Mouse (Mus musculus) midbrain, embryonic 16.5 days (tissue): Measurements from ENCODE around the gene D630045J12Rik. TPM values are rescaled to one million over a fixed set of nuclear protein-coding genes. Genes with fewer than 3 reads are reported as not detected.

Experiments
- ATAC-seq: fragments of 200-750 bp; cut with Nextera tagmentation; 2 replicates; pipeline ENCODE4 v1.8.0; 2017; ENCODE audit warnings: moderate TSS enrichment
- H3K27ac ChIP-seq: fragments of 300-500 bp; sonication (generic); 2 replicates; pipeline ENCODE4 v1.5.1; 2014; ENCODE audit warnings: mild to moderate bottlenecking, low read length, mixed read lengths
- H3K27me3 ChIP-seq: fragments of 300-500 bp; sonication (generic); 2 replicates; pipeline ENCODE4 v1.6.1; 2014; ENCODE audit warnings: low read depth, low read length, mixed read lengths; ENCODE audit not compliant: control insufficient read depth, insufficient read depth
- H3K36me3 ChIP-seq: fragments of 300-500 bp; sonication (generic); 2 replicates; pipeline ENCODE4 v1.6.1; 2014; ENCODE audit warnings: mild to moderate bottlenecking, low read length, moderate library complexity, mixed read lengths; ENCODE audit not compliant: control insufficient read depth, insufficient read depth
- H3K4me1 ChIP-seq: fragments of 300-500 bp; sonication (generic); 2 replicates; pipeline ENCODE4 v1.6.1; 2014; ENCODE audit warnings: mild to moderate bottlenecking, low read length, mixed read lengths; ENCODE audit not compliant: control insufficient read depth, insufficient read depth
- H3K4me2 ChIP-seq: fragments of 300-500 bp; sonication (generic); 2 replicates; pipeline ENCODE4 v1.6.1; 2014; ENCODE audit warnings: mild to moderate bottlenecking, low read length, mixed read lengths
- H3K4me3 ChIP-seq: fragments of 300-500 bp; sonication (generic); 2 replicates; pipeline ENCODE4 v1.5.1; 2014; ENCODE audit warnings: low read depth, mild to moderate bottlenecking, low read length, moderate library complexity, mixed read lengths
- H3K9ac ChIP-seq: fragments of 300-500 bp; sonication (generic); 2 replicates; pipeline ENCODE4 v1.6.1; 2014; ENCODE audit warnings: low read depth, low read length, mixed read lengths
- H3K9me3 ChIP-seq: fragments of 300-500 bp; sonication (generic); replicated peaks from 2 replicates; pipeline ENCODE4 v1.6.1; 2014; ENCODE audit warnings: mild to moderate bottlenecking, low read length, mixed read lengths; ENCODE audit not compliant: control insufficient read depth, poor library complexity, severe bottlenecking
- WGBS: fragments of 180-500 bp; shearing (Covaris S2); extraction: QIAGEN DNeasy Blood & Tissue Kit; methylation state at CpG from one replicate; pipeline ENCODE4 v1.1.7; 2014; 5-methylcytosine and 5-hydroxymethylcytosine counted together
- polyA plus RNA-seq: library from polyadenylated mRNA; unstranded; fragments of >200 nt; fragmentation: Nextera tagmentation; extraction: Ambion mirVana; gene quantifications from 2 replicates; pipeline ENCODE4 v1.2.1, GENCODE M21; 2015

The D630045J12Rik gene
- polyA plus RNA-seq, 1 experiment from 2014 or later = 15.8 TPM

DNA sequence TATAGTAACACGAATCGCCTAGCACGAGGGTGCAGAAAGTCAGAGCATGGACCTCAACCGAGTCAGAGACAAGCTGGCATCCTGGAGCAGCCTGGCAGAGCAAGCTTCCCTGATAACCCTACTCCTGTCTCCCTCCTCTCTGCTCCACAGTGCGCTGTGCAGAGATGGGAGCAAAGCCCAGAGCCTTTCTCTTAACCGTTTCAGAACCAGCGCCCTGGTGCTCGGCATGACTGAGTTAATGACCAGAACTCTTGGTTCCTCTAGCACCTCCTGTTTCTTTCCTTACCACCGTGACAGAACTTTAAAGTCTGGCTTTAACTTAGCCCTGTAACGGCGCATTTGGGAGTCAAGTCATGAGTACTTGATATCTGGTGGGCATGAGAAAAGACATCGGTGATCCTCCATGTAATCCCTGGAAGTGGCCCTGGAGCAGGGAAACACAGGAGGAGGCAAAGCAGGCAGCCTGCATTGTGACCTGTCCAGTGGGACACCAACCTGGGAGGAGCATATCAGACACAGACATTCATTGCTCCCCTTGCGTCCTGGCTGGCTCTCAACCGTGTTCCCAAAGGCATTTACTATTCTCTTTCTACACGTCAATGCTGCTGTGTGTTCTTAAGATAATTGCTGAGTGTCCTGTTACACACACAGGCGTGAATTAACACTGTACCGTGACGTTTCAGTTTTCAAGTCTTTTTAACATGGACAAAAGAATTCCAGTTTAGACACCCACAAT is 130.2 kb downstream of the D630045J12Rik start:
- ATAC-seq = no peak
- Histone ChIP-seq H3K4me3 (no peak overlapping the region), H3K4me2 (no peak overlapping the region), H3K27me3 (no peaks in the 10 kb centered on the region), H3K36me3 (peaks cover 32% of the 10 kb centered on the region), H3K9me3 (no peaks in the 10 kb centered on the region), H3K27ac (no peak overlapping the region), H3K4me1 (no peaks in the 10 kb centered on the region), H3K9ac (no peak overlapping the region)
- 81% methylated on average over 18 of the region's 18 CpGs for WGBS

DNA sequence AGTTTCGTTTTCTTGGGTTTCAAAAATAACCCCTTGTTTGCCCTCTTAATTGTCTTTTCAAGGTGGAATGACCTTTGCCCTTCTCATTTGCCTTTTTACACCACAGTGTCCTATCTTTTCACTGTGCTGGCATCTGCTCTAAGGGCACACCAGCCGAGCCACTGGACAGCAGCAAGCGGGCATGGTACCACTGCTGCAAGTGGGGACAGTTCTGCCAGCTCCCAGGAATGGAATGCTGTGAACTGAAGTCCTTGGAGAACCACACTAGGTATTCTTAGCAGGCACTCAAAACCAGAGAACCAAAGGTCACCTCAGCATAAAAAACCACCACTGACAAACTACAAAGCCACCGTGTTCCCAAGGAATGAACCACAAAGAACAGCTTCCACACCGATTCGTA is 131.0 kb downstream of the D630045J12Rik start:
- Histone ChIP-seq H3K9me3 (no peaks in the 10 kb centered on the region), H3K4me2 (no peak overlapping the region), H3K27ac (no peak overlapping the region), H3K27me3 (no peaks in the 10 kb centered on the region), H3K9ac (no peak overlapping the region), H3K4me3 (no peak overlapping the region), H3K36me3 (peaks cover 26% of the 10 kb centered on the region), H3K4me1 (no peaks in the 10 kb centered on the region)
- ATAC-seq = no peak
- 74% methylated on average over 6 of the region's 6 CpGs for WGBS

DNA sequence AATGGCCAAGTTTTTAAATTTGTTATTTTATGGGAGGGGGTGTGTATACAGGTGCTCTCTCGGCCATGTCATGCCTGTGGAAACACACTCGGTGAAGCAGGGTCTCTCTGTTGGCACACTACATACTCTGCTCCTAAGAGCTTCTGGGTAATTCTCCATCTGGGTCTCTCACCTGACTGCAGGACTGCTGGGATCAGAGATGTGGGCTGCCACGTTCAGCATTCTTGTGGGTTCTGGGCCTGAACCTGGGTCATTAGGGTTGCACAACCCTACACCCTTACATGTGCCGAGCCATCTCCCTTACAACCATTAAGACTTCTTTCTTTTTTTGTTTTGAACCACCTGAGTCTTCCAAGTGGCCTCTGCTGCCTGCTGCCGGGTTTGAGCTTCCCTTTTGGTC is 132.0 kb downstream of the D630045J12Rik start:
- peaks cover 19% of the 10 kb centered on the region for H3K36me3 ChIP-seq
- no peaks in the 10 kb centered on the region for H3K27me3 ChIP-seq
- no peak overlapping the region for H3K4me2 ChIP-seq
- no peaks in the 10 kb centered on the region for H3K9me3 ChIP-seq
- 90% methylated on average over 5 of the region's 5 CpGs for WGBS
- ATAC-seq = no peak
- H3K27ac ChIP-seq = no peak overlapping the region
- H3K4me1 ChIP-seq = no peaks in the 10 kb centered on the region
- H3K9ac ChIP-seq = no peak overlapping the region
- H3K4me3 ChIP-seq = no peak overlapping the region

DNA sequence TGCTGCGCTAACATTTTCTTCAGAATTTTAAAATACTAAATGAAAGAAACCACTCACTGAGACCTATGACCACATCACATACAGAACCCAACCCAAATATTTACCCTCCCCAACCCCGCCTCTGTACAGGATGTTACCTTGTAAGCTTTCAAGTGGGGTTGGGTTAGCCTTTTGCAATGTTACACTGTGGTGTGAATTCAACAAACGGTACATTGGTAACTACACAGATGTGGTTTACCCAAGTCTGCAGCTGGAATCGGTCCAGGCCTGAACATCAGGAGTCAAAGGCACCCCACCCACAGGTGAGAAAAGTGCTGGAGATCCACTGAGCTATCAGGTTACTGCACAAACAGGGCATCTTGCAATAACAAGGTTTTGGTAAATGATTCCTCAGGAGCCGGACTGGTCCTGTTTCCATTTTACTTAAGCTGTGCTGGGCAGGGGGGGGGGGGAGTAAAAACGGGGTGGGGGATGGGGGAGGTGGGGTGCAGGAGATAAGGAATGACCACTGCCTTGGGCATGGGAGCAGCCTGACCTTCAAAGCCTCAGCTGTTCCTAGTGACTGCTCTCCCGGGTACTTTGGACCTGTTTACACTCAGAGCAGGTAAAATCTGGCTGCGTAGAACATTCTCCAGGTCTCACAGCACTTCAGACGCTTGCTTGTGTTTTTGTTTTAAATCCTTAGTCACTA is 133.0 kb downstream of the D630045J12Rik start:
- no peak overlapping the region for H3K4me2 ChIP-seq
- H3K4me1 ChIP-seq = no peaks in the 10 kb centered on the region
- peaks cover 12% of the 10 kb centered on the region for H3K36me3 ChIP-seq
- H3K9ac ChIP-seq = no peak overlapping the region
- H3K9me3 ChIP-seq = no peaks in the 10 kb centered on the region
- WGBS = 82% methylated on average over 9 of the region's 9 CpGs
- no peak for ATAC-seq
- no peaks in the 10 kb centered on the region for H3K27me3 ChIP-seq
- H3K27ac ChIP-seq = no peak overlapping the region
- no peak overlapping the region for H3K4me3 ChIP-seq

DNA sequence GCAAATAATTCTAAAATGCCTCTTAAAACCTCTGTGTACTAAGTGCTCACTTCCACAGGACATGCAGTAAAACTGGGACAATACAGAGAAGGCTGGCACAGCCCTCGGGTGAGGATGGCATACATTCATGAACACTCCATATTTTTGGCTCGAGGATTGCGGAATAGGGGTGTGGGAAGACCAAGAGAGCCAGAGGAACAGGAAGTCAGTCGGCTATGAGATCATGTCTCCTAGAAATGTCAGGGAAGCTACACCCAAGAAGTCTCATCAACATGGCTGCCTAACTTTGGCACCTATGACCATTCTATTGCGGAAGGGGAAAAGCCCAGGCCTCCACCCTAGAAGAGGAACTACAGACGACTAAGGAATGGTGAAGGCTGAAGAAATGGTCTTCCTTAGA is 135.5 kb downstream of the D630045J12Rik start:
- Histone ChIP-seq H3K9ac (no peak overlapping the region), H3K27ac (no peak overlapping the region), H3K36me3 (no peaks in the 10 kb centered on the region), H3K4me2 (no peak overlapping the region), H3K27me3 (no peaks in the 10 kb centered on the region), H3K4me1 (no peaks in the 10 kb centered on the region), H3K4me3 (no peak overlapping the region), H3K9me3 (no peaks in the 10 kb centered on the region)
- no peak for ATAC-seq
- WGBS = 95% methylated on average over 6 of the region's 6 CpGs

DNA sequence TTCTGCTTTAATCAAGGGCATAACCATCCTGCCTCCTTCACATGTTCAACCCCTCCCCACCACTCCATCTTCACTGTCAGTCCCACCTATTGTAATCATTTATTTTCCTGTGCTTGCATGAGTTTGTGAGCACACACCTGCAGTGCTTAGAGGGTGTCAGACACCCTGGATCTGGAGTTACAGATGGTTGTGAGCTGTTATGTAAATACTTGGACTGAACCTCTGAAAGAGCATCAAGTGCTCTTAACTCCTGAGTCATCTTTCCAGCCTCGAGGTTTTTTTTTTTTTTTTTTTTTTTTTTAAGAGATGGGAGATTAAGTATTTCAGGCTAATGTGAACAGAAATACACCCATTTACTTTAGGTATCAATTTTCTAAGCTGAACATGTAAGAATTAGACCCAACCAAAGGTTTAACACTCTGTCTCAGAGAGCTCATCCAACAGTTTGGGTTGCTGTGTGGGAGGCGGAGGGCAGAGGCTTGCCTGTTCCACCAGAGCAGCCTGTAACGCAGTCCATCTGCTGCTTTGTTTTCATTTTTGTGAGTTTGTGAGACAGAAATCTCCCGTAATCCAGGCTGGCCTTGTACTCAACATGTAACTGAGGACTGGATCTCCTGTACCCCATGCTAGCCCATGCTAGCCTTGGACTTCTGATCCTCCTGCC is 137.6 kb downstream of the D630045J12Rik start:
- H3K9me3 ChIP-seq = no peaks in the 10 kb centered on the region
- H3K27ac ChIP-seq = no peak overlapping the region
- no peak overlapping the region for H3K4me3 ChIP-seq
- ATAC-seq = no peak
- H3K4me1 ChIP-seq = no peaks in the 10 kb centered on the region
- H3K9ac ChIP-seq = no peak overlapping the region
- H3K36me3 ChIP-seq = no peaks in the 10 kb centered on the region
- no peak overlapping the region for H3K4me2 ChIP-seq
- 78% methylated on average over 4 of the region's 4 CpGs for WGBS
- no peaks in the 10 kb centered on the region for H3K27me3 ChIP-seq

DNA sequence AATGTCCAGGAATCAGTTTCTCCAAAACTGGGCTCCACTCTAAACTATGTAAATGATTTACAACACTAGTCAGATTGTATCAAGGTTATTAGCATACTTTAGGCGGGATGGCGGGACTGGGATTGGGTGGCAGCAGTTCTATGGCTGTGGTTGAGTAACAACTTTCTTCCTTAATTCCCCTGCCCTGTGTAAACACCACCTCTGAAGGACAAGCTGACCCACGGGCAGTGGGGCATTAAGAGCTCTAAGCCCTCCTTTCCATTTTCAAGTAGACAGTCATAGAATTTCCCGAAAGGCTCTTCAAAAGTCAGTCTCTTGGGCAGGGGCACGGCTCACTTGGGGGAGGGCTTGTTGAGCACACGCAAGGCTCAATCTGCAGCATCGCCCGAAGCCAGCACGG is 142.9 kb downstream of the D630045J12Rik start:
- no peak overlapping the region for H3K4me2 ChIP-seq
- H3K36me3 ChIP-seq = no peaks in the 10 kb centered on the region
- no peak overlapping the region for H3K4me3 ChIP-seq
- no peaks in the 10 kb centered on the region for H3K9me3 ChIP-seq
- 0 out of 2 replicates have a peak, but pooled peaks cover 4% of the 10 kb centered on the region for H3K4me1 ChIP-seq
- H3K27me3 ChIP-seq = no peaks in the 10 kb centered on the region
- H3K9ac ChIP-seq = no peak overlapping the region
- no peak for ATAC-seq
- no peak overlapping the region for H3K27ac ChIP-seq
- WGBS = 75% methylated on average over 9 of the region's 9 CpGs

DNA sequence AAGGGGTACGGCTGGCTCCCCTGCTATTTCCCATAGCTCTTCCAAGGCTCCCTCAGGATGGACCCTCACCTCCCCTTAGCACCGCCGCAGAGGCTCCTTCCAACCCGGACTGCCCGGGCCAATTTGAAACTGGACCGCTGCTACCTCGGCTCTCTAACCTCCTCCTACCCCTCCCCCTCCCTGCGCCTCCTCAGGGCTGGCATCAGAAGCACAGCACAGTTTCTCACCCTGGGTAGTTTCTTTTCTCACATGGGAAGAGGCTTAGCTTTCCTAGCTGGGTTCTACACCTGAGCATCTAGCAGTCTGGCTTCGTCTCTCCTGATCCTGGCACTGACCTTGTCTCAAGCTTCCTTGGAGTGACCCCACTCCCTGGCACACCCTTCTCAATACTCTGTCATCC is 143.9 kb downstream of the D630045J12Rik start:
- no peak for ATAC-seq
- H3K36me3 ChIP-seq = no peaks in the 10 kb centered on the region
- H3K4me3 ChIP-seq = no peak overlapping the region
- H3K9ac ChIP-seq = no peak overlapping the region
- WGBS = 15% methylated on average over 9 of the region's 9 CpGs
- no peaks in the 10 kb centered on the region for H3K27me3 ChIP-seq
- H3K9me3 ChIP-seq = no peaks in the 10 kb centered on the region
- H3K4me1 ChIP-seq = 0 out of 2 replicates have a peak, but pooled peaks cover 4% of the 10 kb centered on the region
- H3K27ac ChIP-seq = no peak overlapping the region
- H3K4me2 ChIP-seq = no peak overlapping the region
